ENCODE assay signal across 8 mouse cellular contexts in the genomic region with DNA sequence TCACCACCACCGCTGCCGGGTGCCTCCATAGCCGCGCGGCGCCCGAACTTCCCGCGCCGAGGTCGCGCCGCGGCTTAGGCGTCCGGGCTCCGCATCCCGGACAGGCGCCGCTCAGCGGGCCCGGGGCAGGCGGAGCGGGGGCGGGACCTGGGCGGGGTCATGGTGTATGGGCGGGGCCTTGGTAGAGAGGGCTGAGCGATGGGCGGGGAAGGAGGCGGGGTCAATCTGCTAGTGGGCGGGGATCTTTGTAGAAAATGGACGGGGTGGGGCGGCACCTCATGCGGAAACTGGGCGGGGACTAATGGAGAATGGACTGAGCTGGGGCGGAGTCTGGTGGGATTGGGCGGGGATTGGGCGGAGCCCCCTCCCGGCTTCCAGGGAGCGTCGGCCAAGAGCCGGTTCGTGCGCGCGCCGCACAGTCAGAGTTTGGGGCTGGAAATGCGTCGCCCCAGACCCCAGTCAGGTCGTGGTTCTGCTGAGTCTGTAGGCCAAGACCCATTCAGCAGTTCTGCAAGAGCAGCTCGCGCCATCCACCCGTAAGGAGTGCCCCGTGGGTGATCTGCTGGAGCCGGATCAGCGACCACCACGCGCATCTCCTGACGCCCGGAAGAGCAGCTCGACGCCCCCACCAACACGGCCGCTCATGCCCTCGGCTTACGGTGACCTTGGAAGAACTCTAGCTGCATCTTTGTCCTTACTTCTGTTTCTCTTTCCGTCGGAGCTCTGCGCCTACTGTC. TPM values are rescaled to one million over a fixed set of nuclear protein-coding genes. Genes with fewer than 3 reads are reported as not detected.
DNase-seq lines count a peak whose midpoint lies in the region; ATAC-seq and TF ChIP-seq lines count a peak whose summit lies in the region.

Gene Prex1, minus strand, starts transcription at position 143 of the 737 bp plus-strand sequence.

- peak; percentile 95 for DNase-seq in c-Kit-positive CD71-negative TER-119-negative erythroid progenitor cells, embryonic 14.5 days (ENCODE audit: low read depth)
- peak; percentile 71 for DNase-seq in fibroblast of lung, adult 2 months (ENCODE audit: low read depth)
- peak; percentile 99 for DNase-seq in kidney, postnatal 0 days (ENCODE audit: low spot score)
- DNase-seq in liver, adult 2 months (ENCODE audit: extremely low read depth, low read depth, low spot score), result peak; percentile 84
- peak; percentile 96 to 97 for DNase-seq in spleen, postnatal 36 days (ENCODE audit: low spot score in 2 of 2)

- TF ChIP-seq POLR2A in liver, adult 2 months (IDR thresholded peaks at IDR 0.05; ENCODE audit: extremely low read depth, insufficient read depth, low read length), result 0 out of 2 replicates have a peak, but pooled peaks have one; percentile 24

- H3K9me3 ChIP-seq in heart, embryonic 13.5 days, result no peaks in the 10 kb centered on the region
- no peaks in the 10 kb centered on the region for H3K9me3 ChIP-seq in kidney, postnatal 0 days (replicated peaks; ENCODE audit: low read length)

- peak; percentile 87 for ATAC-seq in CD4-positive, CD25-positive, alpha-beta regulatory T cell, adult 4 months
- peak; percentile 92 for ATAC-seq in heart, embryonic 13.5 days (ENCODE audit: extremely low read depth, insufficient number of reproducible peaks, low FRiP score, low TSS enrichment)
- peak; percentile 93 for ATAC-seq in kidney, postnatal 0 days (replicated peaks; ENCODE audit: low FRiP score, low read depth)
- ATAC-seq in monocyte, adult 5-6 weeks (replicated peaks; ENCODE audit: insufficient number of reproducible peaks, low FRiP score, low TSS enrichment, poor library complexity, severe bottlenecking), result peak; percentile 75

- H3K27ac ChIP-seq in heart, embryonic 13.5 days (replicated peaks), result peak within 1 kb of the TSS; percentile 76
- H3K27ac ChIP-seq in kidney, postnatal 0 days, result peak within 1 kb of the TSS; percentile 27; the same call in 1 of the 2 replicates
- peak within 1 kb of the TSS; percentile 13; the same call in 1 of the 2 replicates for H3K27ac ChIP-seq in liver, adult 2 months (replicated peaks; ENCODE audit: insufficient read depth, low read depth, low read length)

- no peaks in the 10 kb centered on the region for H3K36me3 ChIP-seq in heart, embryonic 13.5 days
- H3K36me3 ChIP-seq in kidney, postnatal 0 days (ENCODE audit: insufficient read depth, low read length), result no peaks in the 10 kb centered on the region
- no peaks in the 10 kb centered on the region for H3K36me3 ChIP-seq in liver, adult 2 months (ENCODE audit: control insufficient read depth, insufficient read depth, low read length)

- peak within 1 kb of the TSS; percentile 99 for H3K4me2 ChIP-seq in heart, embryonic 13.5 days
- peak within 1 kb of the TSS; percentile 97 for H3K4me2 ChIP-seq in kidney, postnatal 0 days (ENCODE audit: low read length)

- no peaks in the 10 kb centered on the region for H3K79me2 ChIP-seq in liver, adult 2 months (ENCODE audit: control insufficient read depth, insufficient read depth, low read length)

- H3K27me3 ChIP-seq in heart, embryonic 13.5 days (replicated peaks), result no peaks in the 10 kb centered on the region
- no peaks in the 10 kb centered on the region for H3K27me3 ChIP-seq in kidney, postnatal 0 days (ENCODE audit: insufficient read depth, low read length)
- H3K27me3 ChIP-seq in liver, adult 2 months (ENCODE audit: control insufficient read depth, insufficient read depth, low read length), result no peaks in the 10 kb centered on the region

- 1% methylated on average over 65 of the region's 69 CpGs for WGBS in heart, embryonic 13.5 days
- WGBS in kidney, postnatal 0 days, result under 1% methylated on average over 68 of the region's 69 CpGs
- WGBS in liver, adult 2 months, result 2% methylated on average over 64 of the region's 69 CpGs

- peaks cover 31% of the 10 kb centered on the region for H3K4me1 ChIP-seq in heart, embryonic 13.5 days
- H3K4me1 ChIP-seq in kidney, postnatal 0 days (replicated peaks; ENCODE audit: insufficient read depth, low read length), result 0 out of 2 replicates have a peak, but pooled peaks cover 9% of the 10 kb centered on the region
- no peaks in the 10 kb centered on the region; the same call in 1 of the 2 replicates for H3K4me1 ChIP-seq in liver, adult 2 months (ENCODE audit: control insufficient read depth, insufficient read depth, low read length)

- H3K9ac ChIP-seq in heart, embryonic 13.5 days, result peak within 1 kb of the TSS; percentile 90
- H3K9ac ChIP-seq in kidney, postnatal 0 days (ENCODE audit: low read depth, low read length), result peak within 1 kb of the TSS; percentile 73
- H3K9ac ChIP-seq in liver, adult 2 months (ENCODE audit: low read depth, low read length), result peak within 1 kb of the TSS; percentile 87

- TF ChIP-seq CTCF in kidney, postnatal 0 days (IDR thresholded peaks at IDR 0.05; ENCODE audit: low read depth), result 0 out of 2 replicates have a peak, but pooled peaks have one; percentile 3
- no peak for TF ChIP-seq CTCF in liver, adult 2 months (IDR thresholded peaks at IDR 0.05; ENCODE audit: low read depth, low read length)

- H3K4me3 ChIP-seq in heart, embryonic 13.5 days, result peak within 1 kb of the TSS; percentile 79
- H3K4me3 ChIP-seq in kidney, postnatal 0 days (replicated peaks; ENCODE audit: low read depth, low read length), result peak within 1 kb of the TSS; percentile 77
- peak within 1 kb of the TSS; percentile 83 for H3K4me3 ChIP-seq in liver, adult 2 months (ENCODE audit: insufficient read depth, low read depth, low read length)

RNA-seq across cellular contexts. Expression of gene Prex1, which starts in this region (rescaled TPM):
- 10 to 100 TPM; 25.0 to 25.2 TPM for polyA plus RNA-seq in CD4-positive, CD25-positive, alpha-beta regulatory T cell, adult 4 months (2017; shearing (Covaris generic))
- polyA plus RNA-seq in heart, embryonic 13.5 days (2015; fragmentation: Nextera tagmentation; extraction: Ambion mirVana), result 8.3 and 8.7 TPM in 2 replicates
- 9.6 and 9.8 TPM in 2 replicates for polyA plus RNA-seq in kidney, postnatal 0 days (2015; fragmentation: Nextera tagmentation; extraction: Ambion mirVana)
- 2.0 and 3.0 TPM in 2 replicates for total RNA-seq in liver, adult 2 months (2014; rRNA removed)
- polyA plus RNA-seq in liver, adult 2 months (2012; rRNA removed), result 4.6 and 5.6 TPM in 2 replicates
- 118 to 236 TPM (median 124 TPM) in 3 replicates for total RNA-seq in monocyte, adult 5-6 weeks (2017)

Comparison
In these comparisons a context has a peak if more than half of its experiments do, and no peak if none do; other contexts are left out.
1. Peak in every context shown above with its lines: DNase-seq, ATAC-seq, H3K4me3 ChIP-seq and H3K27ac ChIP-seq.
2. RNA of gene Prex1 (total RNA-seq): 118 to 236 TPM in monocyte, adult 5-6 weeks; 2.0 to 3.0 TPM in liver, adult 2 months; every median in the first group is over 10 times any median in the second.
3. H3K27ac ChIP-seq: peak in every context shown above with its lines; median percentile 76 in heart, embryonic 13.5 days; 27 in kidney, postnatal 0 days; 13 in liver, adult 2 months.